10 mouse cellular contexts compared by ENCODE assay signal in genomic region chr10:118056789-118057271, GRCm38 (mm10).
DNase-seq lines count a peak whose midpoint lies in the region; ATAC-seq and TF ChIP-seq lines count a peak whose summit lies in the region.
"Had no signal": no experiment of that assay in that cellular context is flagged by ENCODE, and none has a peak within 500 bp of the region (broad histone marks: within the 10 kb centered on the region; RNA-seq: fewer than 3 reads in every experiment).

No protein-coding gene starts in this region.

- peak; percentile 18 for DNase-seq in kidney, adult 11 months
- DNase-seq in kidney, adult 18-20 months = no peak
- peak; percentile 8 for DNase-seq in limb, embryonic 14.5 days (ENCODE audit: low spot score)
- no peak for DNase-seq in stomach, postnatal 0 days (ENCODE audit: low spot score)
- no peak for DNase-seq in urinary bladder, postnatal 25 days (ENCODE audit: low spot score)
- DNase-seq: right cerebral cortex, postnatal 25 days had no signal

- H3K9me3 ChIP-seq in forebrain, embryonic 15.5 days = no peaks in the 10 kb centered on the region; the same call in 1 of the 2 replicates
- no peaks in the 10 kb centered on the region for H3K9me3 ChIP-seq in limb, embryonic 14.5 days (ENCODE audit: control insufficient read depth, low read length)
- no peaks in the 10 kb centered on the region for H3K9me3 ChIP-seq in midbrain, embryonic 15.5 days
- no peaks in the 10 kb centered on the region for H3K9me3 ChIP-seq in stomach, postnatal 0 days (ENCODE audit: control insufficient read depth, low read length)

- 0 out of 2 replicates have a peak overlapping the region, but pooled peaks have one; percentile 26 for H3K9ac ChIP-seq in forebrain, embryonic 15.5 days (replicated peaks)
- H3K9ac ChIP-seq in limb, embryonic 14.5 days (ENCODE audit: low read depth, low read length, severe bottlenecking) = no peak overlapping the region
- no peak overlapping the region for H3K9ac ChIP-seq in midbrain, embryonic 15.5 days
- no peak overlapping the region for H3K9ac ChIP-seq in stomach, postnatal 0 days (ENCODE audit: low read length)

- TF ChIP-seq POLR2A in limb, embryonic 14.5 days (IDR thresholded peaks at IDR 0.05; ENCODE audit: borderline replicate concordance, extremely low read depth, insufficient read depth, insufficient read length) = no peak

- H3K36me3 ChIP-seq in forebrain, embryonic 15.5 days = no peaks in the 10 kb centered on the region
- no peaks in the 10 kb centered on the region for H3K36me3 ChIP-seq in limb, embryonic 14.5 days (ENCODE audit: control insufficient read depth, insufficient read depth, low read length)
- no peaks in the 10 kb centered on the region for H3K36me3 ChIP-seq in midbrain, embryonic 15.5 days (replicated peaks)
- no peaks in the 10 kb centered on the region for H3K36me3 ChIP-seq in stomach, postnatal 0 days (ENCODE audit: control insufficient read depth, insufficient read depth, low read length)

- no peak overlapping the region for H3K4me3 ChIP-seq in forebrain, embryonic 15.5 days
- H3K4me3 ChIP-seq in limb, embryonic 14.5 days (replicated peaks; ENCODE audit: low read length) = no peak overlapping the region
- no peak overlapping the region for H3K4me3 ChIP-seq in midbrain, embryonic 15.5 days
- H3K4me3 ChIP-seq in stomach, postnatal 0 days (ENCODE audit: low read depth, low read length) = no peak overlapping the region
- H3K4me3 ChIP-seq: myocyte had no signal

- peak overlapping the region; percentile 20 for H3K4me2 ChIP-seq in forebrain, embryonic 15.5 days (replicated peaks)
- H3K4me2 ChIP-seq in limb, embryonic 14.5 days (replicated peaks; ENCODE audit: low read depth, low read length, severe bottlenecking) = 0 out of 2 replicates have a peak overlapping the region, but pooled peaks have one; percentile 11
- peak overlapping the region; percentile 21 for H3K4me2 ChIP-seq in midbrain, embryonic 15.5 days
- H3K4me2 ChIP-seq in stomach, postnatal 0 days (replicated peaks; ENCODE audit: low read depth) = no peak overlapping the region

- no peak overlapping the region for H3K27ac ChIP-seq in forebrain, embryonic 15.5 days (replicated peaks)
- H3K27ac ChIP-seq in limb, embryonic 14.5 days (replicated peaks; ENCODE audit: low read depth, low read length) = no peak overlapping the region
- H3K27ac ChIP-seq in midbrain, embryonic 15.5 days = peak overlapping the region; percentile 23
- no peak overlapping the region for H3K27ac ChIP-seq in stomach, postnatal 0 days (replicated peaks)

- ATAC-seq in forebrain, embryonic 15.5 days (replicated peaks) = 0 out of 2 replicates have a peak, but pooled peaks have one; percentile 26
- ATAC-seq in limb, embryonic 14.5 days (ENCODE audit: low FRiP score, low read depth) = no peak
- ATAC-seq in midbrain, embryonic 15.5 days (replicated peaks) = peak; percentile 45
- no peak for ATAC-seq in CD4-positive, CD25-positive, alpha-beta regulatory T cell, adult 4 months
- no peak for ATAC-seq in stomach, postnatal 0 days (ENCODE audit: low FRiP score, low TSS enrichment)

- H3K4me1 ChIP-seq in forebrain, embryonic 15.5 days = peaks cover 7% of the 10 kb centered on the region; the same call in 1 of the 2 replicates
- peaks cover 4% of the 10 kb centered on the region; the same call in 1 of the 2 replicates for H3K4me1 ChIP-seq in limb, embryonic 14.5 days (ENCODE audit: control insufficient read depth, insufficient read depth, low read length)
- H3K4me1 ChIP-seq in midbrain, embryonic 15.5 days = peaks cover 14% of the 10 kb centered on the region
- no peaks in the 10 kb centered on the region for H3K4me1 ChIP-seq in stomach, postnatal 0 days (replicated peaks; ENCODE audit: control insufficient read depth, insufficient read depth)

- TF ChIP-seq CTCF in stomach, postnatal 0 days (IDR thresholded peaks at IDR 0.05; ENCODE audit: low read depth) = no peak

- no peaks in the 10 kb centered on the region for H3K27me3 ChIP-seq in forebrain, embryonic 15.5 days
- no peaks in the 10 kb centered on the region for H3K27me3 ChIP-seq in limb, embryonic 14.5 days (ENCODE audit: control insufficient read depth, insufficient read depth, low read length)
- H3K27me3 ChIP-seq in midbrain, embryonic 15.5 days (replicated peaks) = no peaks in the 10 kb centered on the region
- H3K27me3 ChIP-seq in stomach, postnatal 0 days (ENCODE audit: control insufficient read depth, insufficient read depth, low read length) = no peaks in the 10 kb centered on the region

- TF ChIP-seq EP300 in stomach, postnatal 0 days (optimal IDR thresholded peaks at IDR 0.05) = no peak

- 14% methylated on average over 9 of the region's 9 CpGs for WGBS in forebrain, embryonic 15.5 days
- 27% methylated on average over 9 of the region's 9 CpGs for WGBS in limb, embryonic 14.5 days
- WGBS in midbrain, embryonic 15.5 days = 16% methylated on average over 9 of the region's 9 CpGs
- WGBS in stomach, postnatal 0 days = 36% methylated on average over 9 of the region's 9 CpGs

Comparison
In these comparisons a context has a peak if more than half of its experiments do, and no peak if none do; other contexts are left out.
1. DNase-seq: peak in kidney, adult 11 months (single experiment) and limb, embryonic 14.5 days (single experiment); none in kidney, adult 18-20 months (single experiment), stomach, postnatal 0 days (single experiment) and urinary bladder, postnatal 25 days (single experiment).
2. ATAC-seq: peak in forebrain, embryonic 15.5 days (single experiment) and midbrain, embryonic 15.5 days (single experiment); none in limb, embryonic 14.5 days (single experiment), CD4-positive, CD25-positive, alpha-beta regulatory T cell, adult 4 months (single experiment) and stomach, postnatal 0 days (single experiment).